Mouse (Mus musculus): Measurements from ENCODE around the gene F5.

DNA sequence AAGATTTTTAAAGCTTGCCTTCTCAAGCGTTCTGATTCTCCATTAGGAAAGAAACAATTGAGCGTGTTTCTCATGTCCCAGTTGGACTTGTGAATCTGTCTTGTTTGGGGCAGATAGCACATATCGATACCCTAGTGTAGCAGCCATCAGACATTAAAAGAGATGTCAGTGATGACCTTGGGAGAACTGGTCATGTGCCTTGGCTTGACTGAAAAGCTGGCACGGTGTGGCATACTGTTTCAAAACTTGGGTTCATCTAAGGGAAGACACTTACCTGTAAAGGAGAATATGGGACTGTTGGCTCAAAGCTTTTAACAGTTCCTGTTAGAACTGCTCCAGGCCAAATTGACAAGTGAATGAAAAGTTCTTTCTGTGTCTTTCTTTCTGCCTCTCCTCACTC lies 68.6 kb downstream of the F5 start:
- TF ChIP-seq CTCF (IDR thresholded peaks at IDR 0.05; ENCODE audit: low read depth) (no peak), EP300 (optimal IDR thresholded peaks at IDR 0.05) (no peak)
